Mouse (Mus musculus) urinary bladder, postnatal 36 days (tissue): ENCODE measurements around the gene Slc9a9.

Source experiments
- DNase-seq, 2 experiments: peaks; one replicate each; pipeline ENCODE4 v3.0.0; 2022; ENCODE audit warnings: low spot score in 2 of 2, mixed read lengths in 1 of 2

The Slc9a9 gene

DNA sequence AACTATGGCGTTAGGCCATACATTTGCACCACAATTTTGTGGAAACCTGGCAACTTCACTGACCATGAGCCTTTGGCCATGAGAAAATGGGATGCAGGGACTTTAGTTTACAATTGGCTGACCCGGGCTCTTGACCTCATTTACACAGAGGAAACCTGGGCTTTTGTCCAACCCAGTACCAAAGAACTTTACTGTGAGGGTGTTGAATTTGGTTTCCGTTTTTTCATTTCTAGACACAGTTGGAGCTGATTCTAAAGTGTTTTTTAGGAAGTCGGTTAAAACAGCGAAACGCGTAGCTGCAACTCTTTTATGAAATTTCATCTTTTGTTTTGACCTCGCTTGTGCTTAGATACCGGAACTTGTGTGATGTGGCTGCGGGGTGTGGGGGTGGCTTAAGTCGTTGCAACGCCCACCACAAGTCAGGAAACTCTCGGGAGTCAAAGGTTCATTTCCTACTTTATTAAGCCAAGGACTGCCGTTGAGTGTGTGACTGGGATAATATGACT, 402.8 kb downstream of the Slc9a9 start:
- no peak for DNase-seq

DNA sequence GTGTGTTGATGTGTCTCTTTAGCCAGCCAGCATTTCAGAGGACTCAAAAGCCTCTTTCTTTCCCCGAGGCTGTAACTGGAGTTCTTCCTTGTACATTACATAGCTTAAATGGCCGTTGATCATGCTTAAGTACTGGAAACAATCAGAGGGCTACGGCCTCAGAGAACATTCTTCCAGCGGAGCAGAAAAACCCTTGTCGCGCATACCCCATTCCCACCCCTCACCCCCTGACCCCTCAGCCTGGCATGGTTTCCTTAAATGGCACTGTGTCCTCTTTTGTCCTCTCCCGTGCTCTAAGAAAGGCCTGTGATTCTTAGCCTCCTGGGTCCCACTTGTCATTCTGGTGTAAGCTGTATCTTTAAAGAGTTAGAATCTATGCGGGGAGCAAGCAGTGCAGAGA, 404.0 kb downstream of the Slc9a9 start:
- DNase-seq: no peak

DNA sequence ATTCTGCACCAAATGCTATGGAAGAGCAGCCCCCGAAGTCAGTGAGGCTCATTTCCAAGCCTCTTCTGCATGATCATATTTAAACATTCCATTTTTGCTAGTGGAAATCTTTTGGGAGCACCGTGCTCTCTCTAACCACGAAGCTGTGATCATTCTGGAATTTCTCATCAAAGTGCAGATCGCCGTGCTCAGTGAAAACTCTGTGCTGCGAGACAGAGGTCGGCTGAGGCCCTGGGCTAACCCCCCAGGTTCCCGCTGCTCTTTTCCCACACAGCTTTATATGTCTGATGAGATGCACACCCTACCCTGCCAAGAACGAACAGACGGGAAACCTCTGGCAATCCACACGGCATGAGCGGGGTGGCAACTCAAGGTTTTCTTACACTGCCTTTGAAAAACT, 406.1 kb downstream of the Slc9a9 start:
- DNase-seq: no peak

DNA sequence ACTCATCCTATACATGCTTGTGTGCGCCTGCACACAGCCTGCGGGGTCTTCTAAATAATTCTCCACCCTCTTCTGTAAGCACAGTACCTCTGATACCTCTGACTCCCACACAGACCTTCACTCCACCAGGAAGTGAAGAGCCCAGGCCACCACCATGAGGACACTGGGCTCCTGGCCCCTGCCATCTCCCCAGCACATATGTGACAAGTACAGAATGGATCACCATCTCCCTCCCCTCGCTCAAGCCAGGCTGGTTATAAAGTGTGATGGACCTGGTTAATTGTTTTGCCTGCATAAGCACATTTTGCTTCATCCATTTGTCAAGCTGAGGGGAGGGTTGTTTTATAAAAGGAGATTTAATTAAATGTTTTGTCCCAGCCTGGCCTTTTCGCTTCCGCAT, 408.2 kb downstream of the Slc9a9 start:
- no peak for DNase-seq

DNA sequence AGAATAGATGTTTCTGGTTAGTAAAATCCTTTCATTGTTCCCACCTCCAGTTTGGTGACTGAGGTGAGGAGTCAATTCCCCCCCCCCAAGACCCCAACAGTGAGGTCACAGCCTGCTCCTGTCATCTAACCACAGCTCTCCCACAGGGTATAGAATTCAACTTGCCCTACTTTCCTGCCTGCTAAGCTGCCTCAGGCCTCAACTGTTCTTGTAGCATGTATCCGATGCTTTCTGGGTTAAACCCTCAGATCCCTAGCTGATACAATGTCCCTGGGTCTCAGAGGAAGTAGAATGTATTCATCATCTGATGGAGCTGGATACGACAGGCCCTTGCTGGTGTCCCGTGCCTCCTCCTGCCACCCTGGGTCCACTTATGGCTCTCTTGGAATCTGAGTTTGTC, 408.9 kb downstream of the Slc9a9 start:
- DNase-seq: no peak

DNA sequence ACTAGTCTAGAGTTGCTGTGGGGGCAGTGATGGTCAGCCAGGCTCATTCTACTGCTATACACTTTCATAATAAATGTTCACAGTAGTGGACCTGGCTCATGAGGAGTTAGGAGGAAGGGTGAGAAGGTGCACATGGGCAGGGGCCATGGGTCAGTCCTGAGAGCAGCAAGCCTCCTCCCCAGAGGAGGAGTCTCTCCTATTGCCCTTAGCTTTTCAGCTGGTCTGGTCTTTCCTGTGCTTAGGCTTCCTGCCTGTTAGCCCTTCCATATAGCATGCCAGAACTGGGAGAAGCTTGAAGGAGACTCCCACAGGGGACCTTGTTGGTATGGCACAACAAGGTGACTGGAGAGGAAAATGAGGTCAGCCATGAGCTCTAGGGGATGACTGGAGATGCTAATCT, 410.2 kb downstream of the Slc9a9 start:
- DNase-seq: no peak

DNA sequence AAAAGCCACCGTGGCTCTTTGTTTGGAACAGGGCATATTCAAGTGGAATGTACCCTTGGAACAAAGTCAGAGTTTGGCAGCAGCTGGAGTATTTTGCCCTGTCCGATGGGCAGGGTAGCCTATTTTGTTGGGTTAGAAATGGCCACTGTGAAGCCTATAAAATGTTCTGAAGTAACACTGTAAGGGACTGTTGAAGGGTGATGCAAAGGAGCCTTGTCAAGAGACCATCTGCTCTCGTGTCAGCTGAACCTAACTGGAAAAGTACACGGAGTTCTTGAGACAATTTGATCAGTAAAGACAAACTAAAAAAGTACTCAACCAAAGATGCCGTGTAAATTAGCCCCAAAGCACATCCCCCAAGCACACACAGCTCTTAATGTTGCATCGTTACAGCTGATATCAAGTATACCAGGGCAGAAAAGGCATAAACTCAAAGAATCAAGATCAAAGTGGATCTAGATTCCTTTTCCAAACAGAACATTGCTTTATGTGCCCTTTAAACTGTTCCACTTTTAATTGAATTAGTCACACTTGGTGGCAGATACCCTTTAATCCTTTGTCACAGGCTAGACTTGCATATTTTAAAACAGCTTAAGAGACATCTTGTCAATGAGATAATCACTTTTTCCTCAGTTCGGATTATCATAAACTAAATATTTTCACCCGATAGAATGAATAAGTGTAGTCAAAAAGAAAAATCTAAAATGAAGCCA, 416.6 kb downstream of the Slc9a9 start:
- no peak for DNase-seq

DNA sequence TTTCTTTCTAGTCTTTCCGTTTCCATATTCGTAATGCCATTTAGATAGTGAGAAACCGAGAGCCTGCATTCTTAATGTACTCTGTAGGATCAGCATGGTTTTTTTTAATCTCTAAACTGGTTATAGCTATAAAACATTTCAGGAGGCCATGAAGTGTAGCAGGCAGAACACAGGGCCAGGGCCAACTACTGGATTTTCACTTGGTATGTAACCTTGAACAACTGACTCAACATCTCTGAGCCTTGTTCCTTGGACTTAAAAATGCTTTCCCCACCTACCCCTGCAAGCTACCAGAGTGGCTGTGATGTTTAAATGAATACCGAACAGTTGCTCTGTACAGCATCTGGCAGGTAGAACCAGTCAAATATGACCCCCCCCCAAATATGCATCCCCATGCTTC, 418.5 kb downstream of the Slc9a9 start:
- DNase-seq: no peak

DNA sequence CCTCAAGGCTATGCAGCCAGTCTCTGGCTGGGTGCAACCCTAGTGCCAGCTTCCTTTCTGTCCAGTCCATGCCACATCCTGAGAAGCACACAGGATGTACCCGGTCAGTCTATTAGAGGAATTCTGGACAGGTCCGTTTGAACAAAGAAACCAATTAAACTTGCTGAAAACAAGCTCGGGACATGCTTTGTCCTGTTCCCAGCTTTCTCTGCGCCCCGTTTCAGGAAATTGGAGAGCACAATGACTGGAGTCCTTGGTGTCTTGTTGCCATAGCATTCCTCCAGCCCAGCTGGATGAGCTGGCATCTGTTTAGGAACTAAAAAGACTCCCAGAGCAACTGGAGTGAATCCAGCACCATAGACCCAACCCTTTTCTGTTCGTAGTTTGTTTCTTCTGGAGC, 419.3 kb downstream of the Slc9a9 start:
- DNase-seq: no peak

DNA sequence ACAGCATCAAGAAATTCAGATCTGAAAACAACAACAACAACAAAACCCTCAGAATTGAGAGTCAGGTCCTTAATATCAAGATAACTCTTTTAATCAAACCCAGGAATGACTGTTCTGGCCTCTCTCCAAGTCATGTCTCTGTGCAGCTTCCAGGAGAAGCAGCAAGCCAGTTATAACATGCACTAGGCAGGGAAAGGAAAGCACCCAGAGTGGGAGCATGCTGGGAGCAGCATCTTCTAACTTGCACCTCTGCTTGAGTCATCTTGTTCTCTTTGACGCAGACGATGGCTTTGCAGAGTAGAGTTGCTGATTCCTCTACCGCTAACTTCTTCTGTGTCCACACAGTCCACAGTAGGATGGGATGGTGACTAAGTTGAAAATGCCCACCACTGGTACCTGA, 426.8 kb downstream of the Slc9a9 start:
- no peak for DNase-seq

DNA sequence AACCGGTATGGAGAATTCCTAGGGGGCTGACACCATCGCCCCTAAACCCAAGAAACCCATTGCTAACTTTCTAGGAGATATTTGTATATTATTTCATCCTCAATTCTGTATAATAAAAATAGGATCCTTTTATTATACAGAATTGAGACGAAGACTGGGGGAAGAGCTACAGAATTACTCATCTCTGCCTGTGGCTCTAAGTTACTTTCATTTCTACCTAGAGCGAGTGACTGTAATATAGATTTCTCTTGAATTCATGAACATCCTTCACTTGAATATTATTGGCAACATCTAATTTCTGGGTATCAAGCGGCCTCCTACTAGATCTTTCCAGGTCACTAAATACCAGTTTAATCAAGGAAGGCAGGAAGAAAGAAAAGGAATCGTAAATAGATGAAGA, 436.1 kb downstream of the Slc9a9 start:
- DNase-seq: no peak

DNA sequence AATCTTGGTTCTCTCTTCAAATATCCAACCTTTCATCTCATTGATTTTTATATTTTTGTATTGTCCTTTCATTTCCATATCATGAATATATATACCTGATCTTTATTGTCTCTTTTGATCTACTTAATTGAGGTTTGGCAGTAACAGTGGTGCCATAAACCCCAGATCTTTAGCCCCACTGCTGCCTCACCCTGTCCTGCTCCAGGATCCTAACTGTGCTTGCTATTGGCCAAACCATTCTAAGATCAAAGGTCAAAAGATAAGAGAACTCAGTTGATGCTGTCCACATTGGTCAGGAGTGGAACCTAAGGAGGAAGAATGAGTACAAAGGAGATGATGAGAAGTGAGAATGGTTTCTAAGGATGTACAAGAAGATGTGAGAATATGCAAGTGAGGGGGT, 440.1 kb downstream of the Slc9a9 start:
- no peak for DNase-seq

DNA sequence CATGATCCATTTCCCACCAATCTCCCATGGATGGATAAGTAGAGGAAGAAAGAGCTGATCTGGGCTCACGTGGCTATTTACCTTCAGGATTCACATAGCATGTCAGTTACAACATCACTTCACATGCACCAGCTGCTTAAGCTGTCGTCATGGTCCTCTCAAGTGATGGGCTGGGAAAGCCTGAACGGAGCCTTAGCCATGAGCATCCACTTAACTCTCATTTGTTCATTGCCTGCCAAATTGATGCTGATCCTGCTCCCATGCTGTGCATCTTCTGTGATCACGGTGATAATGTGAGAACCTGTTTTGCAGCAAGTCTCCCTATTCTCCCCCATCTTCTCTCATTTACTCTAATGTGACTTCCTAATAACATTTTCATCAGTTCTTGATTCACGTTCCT, 441.1 kb downstream of the Slc9a9 start:
- no peak for DNase-seq

DNA sequence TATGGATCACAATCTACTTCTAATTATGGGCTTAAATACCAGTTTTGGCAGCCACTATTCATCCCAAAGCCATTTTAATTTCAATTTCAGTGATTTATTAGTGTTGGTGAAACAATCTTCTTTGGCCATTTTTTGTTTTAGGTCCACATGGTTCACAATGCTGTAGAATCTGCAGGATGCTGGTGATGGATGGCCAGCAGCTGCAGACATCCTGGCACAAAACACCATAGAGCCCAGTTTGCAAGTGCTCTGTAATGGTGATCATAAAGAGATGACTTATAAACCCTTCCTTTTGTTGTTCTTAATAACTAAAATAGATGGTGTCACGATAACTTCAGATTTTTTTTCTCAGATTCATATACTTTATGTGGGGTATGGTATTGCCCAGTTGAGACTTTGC, 442.0 kb downstream of the Slc9a9 start:
- DNase-seq: no peak

DNA sequence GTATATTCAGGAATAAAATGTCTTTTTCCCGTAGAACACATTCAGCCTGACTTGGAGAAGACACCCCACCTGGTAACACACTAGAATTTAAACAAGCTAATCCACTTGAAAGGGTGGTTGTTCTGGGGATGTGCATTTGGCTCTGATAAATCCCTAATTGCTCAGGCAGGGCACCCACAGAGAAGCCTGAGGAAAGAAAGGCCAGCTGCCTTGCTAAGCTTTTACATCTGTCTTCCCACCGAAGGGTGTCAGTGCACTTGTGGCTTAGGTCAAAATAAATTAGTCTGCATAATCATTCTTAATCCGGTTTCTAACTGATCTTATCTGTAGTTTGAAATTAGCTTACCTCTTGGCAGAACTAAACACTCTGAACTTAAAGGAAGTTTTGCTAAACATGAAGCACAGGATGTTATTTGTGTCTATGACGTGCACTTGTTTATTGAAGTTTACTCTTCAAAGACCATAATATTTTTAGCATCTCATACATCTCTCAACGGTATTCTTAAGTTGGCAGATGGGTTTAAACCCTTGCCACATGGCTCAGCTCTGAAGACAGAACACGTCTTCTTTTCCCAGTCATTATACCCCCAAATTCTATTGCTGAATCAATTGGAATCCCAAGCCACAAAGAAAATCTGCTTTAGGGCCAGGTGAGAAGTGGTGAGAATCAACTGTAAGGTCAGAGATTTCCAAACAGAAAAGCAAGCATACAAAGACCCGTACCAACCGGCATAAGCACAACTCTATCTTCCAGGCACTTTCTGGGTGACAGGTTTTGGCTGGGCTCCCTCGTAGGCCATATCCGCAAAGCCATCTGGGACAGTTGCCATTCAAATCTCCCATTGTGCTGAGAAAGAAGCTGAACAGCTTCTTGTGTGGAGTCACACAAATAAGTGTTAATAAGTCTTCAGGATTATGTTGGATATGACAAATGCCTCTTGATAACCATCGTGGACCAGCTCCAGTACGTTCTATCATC, 443.7 kb downstream of the Slc9a9 start:
- DNase-seq: no peak

DNA sequence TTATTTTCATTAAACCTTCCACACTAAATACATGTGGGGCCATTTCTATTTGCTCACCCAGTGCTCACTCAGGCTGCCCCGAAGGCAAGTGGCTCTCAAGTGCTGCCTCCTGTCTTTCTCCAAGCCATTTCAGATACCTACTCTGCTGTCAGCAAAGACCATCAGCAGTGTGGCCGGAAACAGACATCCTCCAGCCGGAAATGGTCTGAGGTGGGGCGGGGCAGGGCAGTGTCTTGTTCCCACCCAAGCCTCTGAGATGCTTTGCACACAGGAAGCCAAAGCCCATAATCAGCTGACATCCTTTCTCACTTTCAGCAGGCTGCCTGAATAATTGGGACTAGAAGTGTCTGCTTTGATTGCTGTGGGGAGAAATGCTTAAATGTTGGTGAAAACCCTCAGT, 450.4 kb downstream of the Slc9a9 start:
- DNase-seq: no peak

DNA sequence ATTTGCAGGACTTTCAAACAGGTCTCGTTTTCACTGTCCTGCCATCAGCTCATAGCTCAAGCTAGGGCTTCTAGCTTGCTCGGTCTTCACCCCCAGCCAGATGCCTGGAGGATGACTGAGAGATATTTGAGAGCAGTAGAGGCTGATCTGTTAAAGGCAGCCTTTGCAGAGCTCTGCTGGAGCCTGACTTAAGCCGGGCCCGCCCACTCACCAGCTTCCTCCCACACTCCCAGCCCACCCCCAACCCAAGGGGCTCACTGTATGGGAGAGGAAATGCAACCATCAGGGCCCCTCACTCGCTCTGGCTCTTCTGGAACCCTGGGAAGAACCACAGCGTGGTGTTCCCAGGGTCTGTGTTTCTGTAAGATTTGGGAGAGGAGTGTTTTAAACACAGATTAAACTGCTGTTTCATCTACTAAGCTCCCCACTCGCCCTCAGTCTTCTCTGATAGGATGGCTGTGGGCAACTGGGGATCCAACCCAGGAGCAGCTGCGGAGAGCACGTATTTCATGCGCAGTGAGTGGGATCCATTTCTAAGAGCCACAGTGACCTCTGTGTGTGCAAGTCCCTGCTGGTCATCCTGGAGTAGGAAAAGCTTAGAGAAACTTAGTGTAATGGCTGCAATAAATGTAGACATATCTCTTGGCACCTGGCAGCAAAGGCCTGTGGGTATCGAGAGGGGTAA, 451.6 kb downstream of the Slc9a9 start:
- DNase-seq: no peak

DNA sequence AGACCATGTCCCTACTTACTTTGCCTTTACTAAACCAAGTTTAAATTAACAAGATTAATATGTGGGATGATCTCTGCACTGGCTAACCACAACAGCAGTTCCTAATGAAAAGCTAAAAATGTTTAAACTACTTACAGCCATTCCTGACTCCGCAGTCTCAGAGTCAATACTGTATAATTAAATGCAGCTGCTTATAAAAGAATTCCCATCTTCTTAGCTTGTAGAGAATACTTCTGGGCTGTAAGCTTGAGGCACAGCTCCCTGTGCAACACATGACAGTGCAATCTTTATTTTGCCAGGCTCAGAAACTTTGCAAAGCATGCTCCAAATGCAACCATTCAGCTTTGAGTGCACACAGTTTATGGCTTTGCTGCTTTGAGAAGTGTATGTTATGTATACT, 456.0 kb downstream of the Slc9a9 start:
- no peak for DNase-seq

DNA sequence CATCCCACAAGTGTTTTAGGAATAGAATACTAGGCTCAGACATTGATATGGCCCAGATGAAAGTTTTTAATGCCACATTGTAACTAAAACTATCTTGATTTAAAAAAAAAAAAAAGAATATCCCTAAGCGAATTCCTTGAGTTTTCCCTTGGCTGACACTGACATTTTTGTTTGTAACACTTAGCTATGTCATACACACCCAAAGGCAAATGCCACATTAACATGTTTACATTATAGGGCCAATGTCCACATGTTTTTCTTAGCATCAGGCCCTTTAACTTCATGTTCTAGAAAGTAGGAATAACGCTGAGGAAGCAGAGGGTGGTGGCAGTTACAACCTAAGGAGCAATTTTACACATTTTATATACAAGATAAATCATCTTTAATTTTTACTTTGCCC, 458.1 kb downstream of the Slc9a9 start:
- no peak for DNase-seq

DNA sequence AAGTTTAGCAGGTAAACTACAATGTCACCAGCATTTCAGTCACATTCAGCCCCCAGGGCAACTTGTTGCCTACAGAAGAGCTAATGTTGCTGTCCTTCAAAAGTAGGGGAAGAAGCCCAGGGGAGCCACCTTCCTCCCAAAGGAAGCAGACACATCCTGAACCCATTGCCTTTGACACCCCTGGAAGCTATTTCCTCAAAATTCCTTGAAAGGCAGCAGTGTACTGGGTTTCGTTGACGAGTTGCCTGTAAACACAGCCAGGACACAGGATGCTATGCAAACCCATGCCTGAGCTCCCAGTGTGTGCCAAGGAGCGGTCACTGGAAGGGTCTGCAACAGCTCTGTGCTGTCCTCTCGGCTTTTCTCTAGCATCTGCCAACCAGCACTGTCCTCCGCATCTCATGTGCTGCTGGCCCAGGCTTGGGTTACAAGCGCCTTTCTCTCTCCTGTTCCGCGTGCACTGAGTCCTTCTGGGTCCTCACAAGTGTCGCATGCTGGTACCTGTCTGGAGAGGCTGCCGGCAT, 479.6 kb downstream of the Slc9a9 start:
- no peak for DNase-seq

DNA sequence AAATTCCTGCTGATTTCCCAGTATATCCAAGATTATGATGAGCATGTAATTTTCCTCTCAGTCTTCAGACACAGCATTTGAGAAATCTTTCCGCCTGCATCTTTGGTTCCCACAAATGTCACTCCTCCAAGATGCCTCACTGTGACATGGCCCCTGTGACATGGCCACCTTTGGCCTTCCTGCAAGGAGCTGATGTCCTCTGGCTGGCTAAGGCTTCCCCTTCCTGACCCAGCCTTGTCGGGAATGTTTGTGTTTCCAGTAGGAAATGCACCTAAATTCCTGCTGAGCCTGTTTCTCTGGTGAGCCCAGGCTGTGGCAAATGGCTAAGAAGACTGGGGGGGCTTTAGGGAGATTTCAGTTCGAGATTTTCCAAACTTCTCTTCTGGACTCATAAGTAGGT, 480.4 kb downstream of the Slc9a9 start:
- no peak for DNase-seq

DNA sequence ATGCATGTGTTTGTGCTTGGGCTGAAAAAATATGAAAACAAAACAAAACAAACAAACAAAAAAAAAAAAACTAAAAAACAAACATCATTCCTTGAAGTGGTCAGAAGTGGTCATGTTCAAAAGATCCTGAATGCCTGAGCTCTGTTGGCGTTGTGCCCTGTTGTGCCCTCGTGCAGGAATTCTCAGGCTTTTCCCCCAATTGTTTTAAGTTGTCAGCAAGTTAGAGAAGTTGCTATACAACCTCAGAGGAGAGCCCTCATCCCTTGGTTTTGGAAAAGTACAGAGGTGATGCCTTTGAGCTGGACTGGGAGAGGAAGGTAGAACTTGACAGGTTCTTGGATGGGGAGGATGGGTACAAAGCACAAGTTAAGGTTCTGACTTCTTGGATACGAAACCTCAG, 480.9 kb downstream of the Slc9a9 start:
- no peak for DNase-seq
